In genomic region chr5:93092857-93093622, GRCm38 (mm10) we compare ENCODE assay signal across 8 mouse cellular contexts. TPM values are rescaled to one million over a fixed set of nuclear protein-coding genes. Genes with fewer than 3 reads are reported as not detected.
DNase-seq lines count a peak whose midpoint lies in the region; ATAC-seq lines count a peak whose summit lies in the region.

Gene Sept11 (plus strand): TSS chr5:93093437.

- no peaks in the 10 kb centered on the region for H3K27me3 ChIP-seq in hindbrain, embryonic 11.5 days (ENCODE audit: control insufficient read depth, insufficient read depth, low read length)

- WGBS in hindbrain, embryonic 11.5 days: under 1% methylated on average over 60 of the region's 63 CpGs

- peak within 1 kb of the TSS; percentile 95 for H3K27ac ChIP-seq in hindbrain, embryonic 11.5 days (ENCODE audit: low read depth, low read length)

- peak within 1 kb of the TSS; percentile 84 for H3K4me2 ChIP-seq in hindbrain, embryonic 11.5 days (replicated peaks; ENCODE audit: low read depth, low read length)

- H3K36me3 ChIP-seq in hindbrain, embryonic 11.5 days (ENCODE audit: control insufficient read depth, insufficient read depth, low read length): no peaks in the 10 kb centered on the region

- ATAC-seq in hindbrain, embryonic 11.5 days (ENCODE audit: low FRiP score): peak; percentile 93

- DNase-seq in MN1 (ENCODE audit: low spot score): peak; percentile 93
- peak; percentile 95 for DNase-seq in cerebellum, adult 9-10 months
- DNase-seq in frontal cortex, adult 2 months (ENCODE audit: extremely low spot score in 1 of 2, low spot score in 1 of 2): peak; percentile 84 to 96
- DNase-seq in hindbrain, embryonic 11.5 days (ENCODE audit: low spot score): peak; percentile 93
- DNase-seq in layer of hippocampus, postnatal 10 days (ENCODE audit: low spot score in 2 of 2): peak; percentile 94 to 96
- DNase-seq in lung, postnatal 10 days: peak; percentile 96
- DNase-seq in ovary, postnatal 36 days (ENCODE audit: low spot score): peak; percentile 95
- peak; percentile 92 for DNase-seq in thymus, postnatal 25 days

- peak within 1 kb of the TSS; percentile 90 for H3K9ac ChIP-seq in hindbrain, embryonic 11.5 days (ENCODE audit: low read depth, low read length)

- H3K4me1 ChIP-seq in hindbrain, embryonic 11.5 days (replicated peaks; ENCODE audit: control insufficient read depth, insufficient read depth, low read length): peaks cover 13% of the 10 kb centered on the region

- peak within 1 kb of the TSS; percentile 88 for H3K4me3 ChIP-seq in hindbrain, embryonic 11.5 days (ENCODE audit: low read depth, low read length)

- no peaks in the 10 kb centered on the region for H3K9me3 ChIP-seq in hindbrain, embryonic 11.5 days (ENCODE audit: control insufficient read depth, low read length)

RNA-seq across cellular contexts. Expression of gene Sept11, which starts in this region (rescaled TPM):
- 140 and 147 TPM in 2 replicates for polyA plus RNA-seq in frontal cortex, adult 2 months (2012; rRNA removed)
- 241 and 243 TPM in 2 replicates for polyA plus RNA-seq in hindbrain, embryonic 11.5 days (2014; fragmentation: Nextera tagmentation; extraction: Ambion mirVana)
- total RNA-seq in layer of hippocampus, postnatal 10 days (2021): 100 to 1,000 TPM; 147 to 157 TPM

Comparison
In these comparisons a context has a peak if more than half of its experiments do, and no peak if none do; other contexts are left out.
1. Peak in every context shown above with its lines: DNase-seq, ATAC-seq, H3K4me3 ChIP-seq and H3K27ac ChIP-seq.